In genomic region chr8:91973951-91974439, GRCm38 (mm10) we compare ENCODE assay signal across 9 mouse cellular contexts.
A peak's percentile ranks its signal among the peaks of the same experiment; 100 is the strongest.
DNase-seq lines count a peak whose midpoint lies in the region; ATAC-seq and TF ChIP-seq lines count a peak whose summit lies in the region.
"Had no signal": no experiment of that assay in that cellular context is flagged by ENCODE, and none has a peak within 500 bp of the region (broad histone marks: within the 10 kb centered on the region; RNA-seq: fewer than 3 reads in every experiment).

No protein-coding gene starts in this region.

- no peak for TF ChIP-seq POLR2A in limb, embryonic 14.5 days (IDR thresholded peaks at IDR 0.05; ENCODE audit: borderline replicate concordance, extremely low read depth, insufficient read depth, insufficient read length)

- peak; percentile 63; the same call in 1 of the 2 replicates for ATAC-seq in hindbrain, embryonic 14.5 days (ENCODE audit: low FRiP score)
- ATAC-seq in limb, embryonic 14.5 days (ENCODE audit: low FRiP score, low read depth), result peak; percentile 41; the same call in 1 of the 2 replicates

- no peak overlapping the region for H3K4me3 ChIP-seq in hindbrain, embryonic 14.5 days (replicated peaks; ENCODE audit: low read length)
- no peak overlapping the region for H3K4me3 ChIP-seq in limb, embryonic 14.5 days (replicated peaks; ENCODE audit: low read length)

- no peaks in the 10 kb centered on the region for H3K9me3 ChIP-seq in hindbrain, embryonic 14.5 days (ENCODE audit: control insufficient read depth, low read length)
- H3K9me3 ChIP-seq in limb, embryonic 14.5 days (ENCODE audit: control insufficient read depth, low read length), result no peaks in the 10 kb centered on the region

- no peak overlapping the region for H3K9ac ChIP-seq in hindbrain, embryonic 14.5 days
- no peak overlapping the region for H3K9ac ChIP-seq in limb, embryonic 14.5 days (ENCODE audit: low read depth, low read length, severe bottlenecking)

- H3K27ac ChIP-seq in hindbrain, embryonic 14.5 days, result peak overlapping the region; percentile 63; the same call in 1 of the 2 replicates
- no peak overlapping the region for H3K27ac ChIP-seq in limb, embryonic 14.5 days (replicated peaks; ENCODE audit: low read depth, low read length)

- peak overlapping the region; percentile 21; the same call in 1 of the 2 replicates for H3K4me2 ChIP-seq in hindbrain, embryonic 14.5 days (replicated peaks)
- H3K4me2 ChIP-seq in limb, embryonic 14.5 days (replicated peaks; ENCODE audit: low read depth, low read length, severe bottlenecking), result no peak overlapping the region

- peaks cover 11% of the 10 kb centered on the region; the same call in 1 of the 2 replicates for H3K27me3 ChIP-seq in hindbrain, embryonic 14.5 days (ENCODE audit: control insufficient read depth, insufficient read depth, low read length)
- peaks cover 70% of the 10 kb centered on the region for H3K27me3 ChIP-seq in limb, embryonic 14.5 days (ENCODE audit: control insufficient read depth, insufficient read depth, low read length)

- 35% methylated on average over 18 of the region's 18 CpGs for WGBS in hindbrain, embryonic 14.5 days
- WGBS in limb, embryonic 14.5 days, result 19% methylated on average over 18 of the region's 18 CpGs

- H3K4me1 ChIP-seq in hindbrain, embryonic 14.5 days (replicated peaks; ENCODE audit: control insufficient read depth, insufficient read depth, low read length), result peaks cover 21% of the 10 kb centered on the region
- peaks cover 11% of the 10 kb centered on the region; the same call in 1 of the 2 replicates for H3K4me1 ChIP-seq in limb, embryonic 14.5 days (ENCODE audit: control insufficient read depth, insufficient read depth, low read length)

- DNase-seq in right cerebral cortex, postnatal 10 days (ENCODE audit: low spot score in 2 of 2), result peak; percentile 42 to 44
- DNase-seq in right cerebral cortex, adult 18-20 months, result no peak
- peak; percentile 57 for DNase-seq in hindbrain, embryonic 14.5 days (ENCODE audit: low spot score)
- no peak for DNase-seq in limb, embryonic 14.5 days (ENCODE audit: low spot score)
- peak; percentile 58 for DNase-seq in retina, postnatal 1 day
- DNase-seq in urinary bladder, postnatal 4 days (ENCODE audit: low spot score in 2 of 2), result no peak
- DNase-seq in cerebellum, postnatal 4 days (ENCODE audit: low spot score in 2 of 2), result no peak
- DNase-seq: left cerebral cortex, postnatal 4 days; lung, postnatal 10 days had no signal

- no peaks in the 10 kb centered on the region for H3K36me3 ChIP-seq in hindbrain, embryonic 14.5 days (replicated peaks; ENCODE audit: control insufficient read depth, insufficient read depth)
- H3K36me3 ChIP-seq in limb, embryonic 14.5 days (ENCODE audit: control insufficient read depth, insufficient read depth, low read length), result no peaks in the 10 kb centered on the region

Comparison
In these comparisons a context has a peak if more than half of its experiments do, and no peak if none do; other contexts are left out.
1. DNase-seq: peak in right cerebral cortex, postnatal 10 days (2 of 2), hindbrain, embryonic 14.5 days (single experiment) and retina, postnatal 1 day (single experiment); none in right cerebral cortex, adult 18-20 months (single experiment), limb, embryonic 14.5 days (single experiment), urinary bladder, postnatal 4 days (0 of 2) and cerebellum, postnatal 4 days (0 of 2).